Mouse (Mus musculus) E14TG2a.4 (cell line): ENCODE data around the gene Gm11084.
A peak's percentile ranks its signal among the peaks of the same experiment; 100 is the strongest.
"Not testable (repeated sequence)": the region's sequence is repeated elsewhere in the genome, so short reads cannot be mapped to it uniquely, and the experiment has no call there.

Experiments
- H3K27me3 ChIP-seq: 2 replicates; pipeline ENCODE4 v1.6.1; 2014; ENCODE audit warnings: low read length, control low read depth; ENCODE audit not compliant: insufficient read depth
- H3K36me3 ChIP-seq: 2 replicates; pipeline ENCODE4 v1.6.1; 2014; ENCODE audit warnings: low read length, control low read depth; ENCODE audit not compliant: insufficient read depth
- H3K4me1 ChIP-seq: replicated peaks from 2 replicates; pipeline ENCODE4 v1.6.1; 2014; ENCODE audit warnings: low read depth, low read length, control low read depth
- H3K4me3 ChIP-seq: replicated peaks from 2 replicates; pipeline ENCODE4 v1.5.1; 2014; ENCODE audit warnings: mild to moderate bottlenecking, low read length
- H3K9me3 ChIP-seq: 2 replicates; pipeline ENCODE4 v1.6.1; 2014; ENCODE audit warnings: low read length, control low read depth
- CTCF ChIP-seq: conservative IDR thresholded peaks from 2 replicates; pipeline ENCODE4 v1.5.1; 2014; ENCODE audit warnings: low read length
- NANOG ChIP-seq: IDR thresholded peaks from 2 replicates; pipeline ENCODE4 v1.6.1; 2014; ENCODE audit warnings: borderline replicate concordance, low read length, mixed read lengths
- POU5F1 ChIP-seq: IDR thresholded peaks from 2 replicates; pipeline ENCODE4 v1.6.1; 2014; ENCODE audit warnings: low read length, borderline replicate concordance

Gm11084 gene

DNA sequence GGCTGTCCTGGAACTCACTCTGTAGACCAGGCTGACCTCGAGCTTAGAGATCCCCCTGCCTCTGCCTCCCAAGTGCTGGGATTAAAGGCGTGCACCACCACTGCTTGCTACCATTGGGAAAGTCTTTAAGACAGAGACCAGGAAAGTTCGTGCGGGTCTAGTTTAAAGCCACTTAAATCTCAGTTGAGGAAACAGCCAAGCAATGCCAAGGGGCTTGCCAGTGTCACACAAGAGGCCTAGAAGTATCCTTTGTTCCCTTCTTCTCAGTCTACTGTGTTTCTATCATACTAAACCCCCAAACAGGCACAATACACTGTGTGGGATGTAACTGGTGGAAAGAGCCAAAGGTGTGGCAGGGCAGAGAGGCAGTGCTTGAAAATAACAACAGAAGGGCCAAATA lies 11.1 kb upstream of the Gm11084 start:
- TF ChIP-seq CTCF: no peak
- no peak for TF ChIP-seq POU5F1
- TF ChIP-seq NANOG: no peak
- no peaks in the 10 kb centered on the region for H3K36me3 ChIP-seq
- H3K4me3 ChIP-seq: no peak overlapping the region
- peaks cover 60% of the 10 kb centered on the region for H3K4me1 ChIP-seq
- no peaks in the 10 kb centered on the region for H3K9me3 ChIP-seq
- no peaks in the 10 kb centered on the region for H3K27me3 ChIP-seq

GRCm38 (mm10) chr2:72996808-72997378 lies 10.4 kb upstream of the Gm11084 start:
- no peaks in the 10 kb centered on the region for H3K27me3 ChIP-seq
- TF ChIP-seq CTCF: no peak
- no peak for TF ChIP-seq NANOG
- TF ChIP-seq POU5F1: no peak
- H3K4me3 ChIP-seq: no peak overlapping the region
- H3K36me3 ChIP-seq: no peaks in the 10 kb centered on the region
- H3K9me3 ChIP-seq: no peaks in the 10 kb centered on the region
- peaks cover 56% of the 10 kb centered on the region for H3K4me1 ChIP-seq

DNA sequence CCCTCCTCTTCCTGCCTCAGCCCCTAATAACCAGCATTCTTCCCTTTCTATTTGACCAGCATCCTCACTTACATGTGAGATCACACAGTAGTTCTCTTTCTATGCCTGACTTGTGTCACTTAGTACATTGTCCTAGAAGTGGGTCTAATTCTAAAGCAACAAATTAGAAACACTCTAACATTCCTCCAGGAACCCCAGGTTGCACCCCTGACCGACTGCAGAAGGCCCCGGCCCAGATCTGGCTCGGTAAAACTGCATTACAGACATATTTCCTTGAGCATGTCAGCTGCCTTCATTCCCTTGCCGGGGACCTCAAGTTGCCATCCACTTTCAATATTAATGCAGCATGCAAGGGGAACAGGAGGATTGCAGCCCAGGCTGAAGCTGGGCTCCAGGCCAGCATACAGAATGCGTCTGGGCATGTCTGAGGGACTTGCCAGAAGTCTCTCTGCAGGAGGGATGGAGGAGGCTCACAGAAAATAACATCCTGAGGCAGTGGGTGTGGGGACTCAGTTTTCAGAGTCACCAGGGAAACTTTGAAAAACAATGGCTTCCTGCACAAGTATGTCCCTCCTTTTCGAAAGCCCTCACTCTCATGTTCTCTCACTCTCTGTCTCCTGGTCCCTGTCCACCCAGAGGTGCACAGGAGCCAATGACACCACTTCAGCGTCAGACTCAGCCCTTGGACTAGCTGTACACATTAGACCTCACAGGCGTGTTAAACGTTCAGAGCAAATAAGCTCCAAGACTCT lies 9.0 kb upstream of the Gm11084 start:
- no peaks in the 10 kb centered on the region for H3K36me3 ChIP-seq
- peak overlapping the region; percentile 53 for H3K4me3 ChIP-seq
- peaks cover 62% of the 10 kb centered on the region for H3K4me1 ChIP-seq
- H3K27me3 ChIP-seq: no peaks in the 10 kb centered on the region
- TF ChIP-seq CTCF: no peak
- no peak for TF ChIP-seq POU5F1
- no peak for TF ChIP-seq NANOG
- no peaks in the 10 kb centered on the region for H3K9me3 ChIP-seq

GRCm38 (mm10) chr2:72994165-72994564 lies 7.6 kb upstream of the Gm11084 start:
- no peaks in the 10 kb centered on the region for H3K27me3 ChIP-seq
- no peak for TF ChIP-seq NANOG
- TF ChIP-seq CTCF: no peak
- no peak for TF ChIP-seq POU5F1
- H3K9me3 ChIP-seq: peaks cover 8% of the 10 kb centered on the region
- peaks cover 62% of the 10 kb centered on the region for H3K4me1 ChIP-seq
- H3K36me3 ChIP-seq: peaks cover 4% of the 10 kb centered on the region
- no peak overlapping the region for H3K4me3 ChIP-seq

- Histone ChIP-seq H3K9me3 (peaks cover 24% of the 10 kb centered on the region), H3K4me1 (peaks cover 51% of the 10 kb centered on the region), H3K36me3 (peaks cover 17% of the 10 kb centered on the region), H3K27me3 (no peaks in the 10 kb centered on the region), H3K4me3 (peak overlapping the region; percentile 37; the same call in 1 of the 2 replicates)
- TF ChIP-seq POU5F1: no peak
- TF ChIP-seq CTCF: no peak
- TF ChIP-seq NANOG: no peak
These were observed 6.0 kb upstream of the Gm11084 start for GRCm38 (mm10) chr2:72992497-72992896.

- not testable (repeated sequence) for H3K4me3 ChIP-seq, H3K27me3 ChIP-seq
- H3K36me3 ChIP-seq: peaks cover 17% of the 10 kb centered on the region
- peaks cover 24% of the 10 kb centered on the region for H3K9me3 ChIP-seq
- peaks cover 42% of the 10 kb centered on the region for H3K4me1 ChIP-seq
These were observed 2.4 kb upstream of the Gm11084 start for GRCm38 (mm10) chr2:72988945-72989344.

DNA sequence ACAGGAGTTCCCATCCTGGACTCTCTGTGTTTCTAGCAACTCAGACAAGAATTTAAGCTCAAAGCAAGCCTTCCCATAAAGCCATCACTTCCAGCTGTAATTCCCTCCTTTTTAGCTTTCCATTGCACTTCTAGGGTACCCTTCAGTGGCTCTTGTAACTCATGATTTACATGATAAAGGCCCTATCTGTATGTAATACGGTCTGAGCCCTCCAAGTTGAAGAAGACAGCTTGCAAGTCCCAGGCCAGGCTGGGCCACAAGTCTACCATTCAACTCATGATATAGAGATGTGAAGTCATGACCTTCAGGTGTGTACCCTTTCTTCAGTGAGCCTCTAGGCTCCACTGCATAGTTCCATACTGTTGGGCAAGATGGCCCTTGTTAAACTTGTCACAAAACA lies 1.0 kb downstream of the Gm11084 start:
- TF ChIP-seq POU5F1 (peak; percentile 25; the same call in 1 of the 2 replicates), NANOG (peak; percentile 17; the same call in 1 of the 2 replicates), CTCF (no peak)
- peaks cover 17% of the 10 kb centered on the region for H3K36me3 ChIP-seq
- H3K4me1 ChIP-seq: peaks cover 46% of the 10 kb centered on the region
- no peaks in the 10 kb centered on the region for H3K27me3 ChIP-seq
- peak overlapping the region; percentile 27; the same call in 1 of the 2 replicates for H3K4me3 ChIP-seq
- H3K9me3 ChIP-seq: peaks cover 24% of the 10 kb centered on the region

DNA sequence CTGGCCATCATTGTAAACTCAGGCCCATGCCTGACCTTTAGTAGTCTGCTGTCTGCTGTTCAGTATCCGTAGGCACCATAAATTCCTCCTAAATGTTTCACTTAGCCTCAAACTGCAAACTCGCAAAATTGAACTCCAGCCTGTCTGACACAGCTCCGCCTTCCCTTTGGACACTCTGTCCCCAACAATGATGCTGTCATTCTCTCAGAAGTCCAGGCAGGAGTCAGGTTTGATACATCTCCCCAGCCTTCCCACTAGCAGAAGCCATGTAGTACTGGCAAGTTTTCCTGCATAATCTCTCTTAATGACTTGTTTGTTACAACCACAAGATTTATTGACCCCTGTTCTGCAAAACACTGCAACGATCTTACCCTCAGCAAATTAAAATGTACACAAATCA lies 1.7 kb downstream of the Gm11084 start:
- TF ChIP-seq POU5F1 (no peak), CTCF (no peak), NANOG (no peak)
- H3K4me1 ChIP-seq: peaks cover 46% of the 10 kb centered on the region
- H3K36me3 ChIP-seq: peaks cover 17% of the 10 kb centered on the region
- H3K9me3 ChIP-seq: peaks cover 23% of the 10 kb centered on the region
- H3K27me3 ChIP-seq: no peaks in the 10 kb centered on the region
- H3K4me3 ChIP-seq: no peak overlapping the region
